Comparison of ENCODE assay signal across 16 mouse cellular contexts in genomic region chr17:78248197-78248596, GRCm38 (mm10). TPM values are rescaled to one million over a fixed set of nuclear protein-coding genes. Genes with fewer than 3 reads are reported as not detected.
DNase-seq lines count a peak whose midpoint lies in the region; ATAC-seq lines count a peak whose summit lies in the region.
"Had no signal": no experiment of that assay in that cellular context is flagged by ENCODE, and none has a peak within 500 bp of the region (broad histone marks: within the 10 kb centered on the region; RNA-seq: fewer than 3 reads in every experiment).

No protein-coding gene starts in this region.

- peak overlapping the region; percentile 66; the same call in 1 of the 2 replicates for H3K27ac ChIP-seq in heart, embryonic 16.5 days (ENCODE audit: low read length)
- 0 out of 2 replicates have a peak overlapping the region, but pooled peaks have one; percentile 0 for H3K27ac ChIP-seq in lung, embryonic 15.5 days
- H3K27ac ChIP-seq: forebrain, embryonic 12.5 days; limb, embryonic 15.5 days; neural tube, embryonic 15.5 days had no signal

- DNase-seq in heart, adult 18-20 months, result no peak
- no peak for DNase-seq in lung, postnatal 10 days
- DNase-seq in induced T-regulatory cell, adult 2 months (ENCODE audit: low read depth), result peak; percentile 45
- peak; percentile 13 for DNase-seq in naive thymus-derived CD4-positive, alpha-beta T cell, adult 2 months (ENCODE audit: low read depth)
- DNase-seq in cerebellum, adult 11 months, result no peak
- no peak for DNase-seq in gastrocnemius, postnatal 25 days
- DNase-seq: cerebellum, adult 2 months; heart, adult 11 months; heart, postnatal 14 days; retina, postnatal 1 day had no signal

- no peaks in the 10 kb centered on the region for H3K9me3 ChIP-seq in heart, embryonic 16.5 days (replicated peaks; ENCODE audit: control insufficient read depth, low read length)
- no peaks in the 10 kb centered on the region for H3K9me3 ChIP-seq in lung, embryonic 15.5 days
- H3K9me3 ChIP-seq: forebrain, embryonic 12.5 days; limb, embryonic 15.5 days; neural tube, embryonic 15.5 days had no signal

- no peak overlapping the region for H3K4me2 ChIP-seq in heart, embryonic 16.5 days (ENCODE audit: low read depth, low read length)
- H3K4me2 ChIP-seq in lung, embryonic 15.5 days, result no peak overlapping the region
- H3K4me2 ChIP-seq: forebrain, embryonic 12.5 days; limb, embryonic 15.5 days; neural tube, embryonic 15.5 days had no signal

- 70% methylated on average over 5 of the region's 5 CpGs for WGBS in heart, embryonic 16.5 days
- WGBS in lung, embryonic 15.5 days, result 71% methylated on average over 5 of the region's 5 CpGs

- peaks cover 15% of the 10 kb centered on the region for H3K4me1 ChIP-seq in heart, embryonic 16.5 days (ENCODE audit: control insufficient read depth, insufficient read depth, low read length)
- peaks cover 35% of the 10 kb centered on the region for H3K4me1 ChIP-seq in lung, embryonic 15.5 days

- H3K27me3 ChIP-seq in heart, embryonic 16.5 days (ENCODE audit: control insufficient read depth, insufficient read depth, low read length), result no peaks in the 10 kb centered on the region
- 0 out of 2 replicates have a peak, but pooled peaks cover 3% of the 10 kb centered on the region for H3K27me3 ChIP-seq in lung, embryonic 15.5 days
- H3K27me3 ChIP-seq: forebrain, embryonic 12.5 days; limb, embryonic 15.5 days; neural tube, embryonic 15.5 days had no signal

- no peak overlapping the region for H3K9ac ChIP-seq in heart, embryonic 16.5 days (ENCODE audit: low read length)
- no peak overlapping the region for H3K9ac ChIP-seq in lung, embryonic 15.5 days
- H3K9ac ChIP-seq: forebrain, embryonic 12.5 days; limb, embryonic 15.5 days; neural tube, embryonic 15.5 days had no signal

- H3K4me3 ChIP-seq in heart, embryonic 16.5 days (ENCODE audit: low read length), result no peak overlapping the region
- no peak overlapping the region for H3K4me3 ChIP-seq in lung, embryonic 15.5 days
- H3K4me3 ChIP-seq: forebrain, embryonic 12.5 days; limb, embryonic 15.5 days; neural tube, embryonic 15.5 days had no signal

- H3K36me3 ChIP-seq in heart, embryonic 16.5 days (ENCODE audit: control insufficient read depth, insufficient read depth), result no peaks in the 10 kb centered on the region
- H3K36me3 ChIP-seq in lung, embryonic 15.5 days, result no peaks in the 10 kb centered on the region
- H3K36me3 ChIP-seq: forebrain, embryonic 12.5 days; limb, embryonic 15.5 days; neural tube, embryonic 15.5 days had no signal

- no peak for ATAC-seq in heart, embryonic 16.5 days (replicated peaks; ENCODE audit: extremely low read depth, insufficient read depth, low FRiP score)
- ATAC-seq in lung, embryonic 15.5 days (ENCODE audit: borderline replicate concordance, extremely low read depth, low FRiP score, low TSS enrichment), result no peak
- ATAC-seq: hindbrain, embryonic 16.5 days had no signal

RNA-seq across cellular contexts. Expression of gene Crim1, which starts 48.1 kb away (rescaled TPM):
- 2.3 and 2.7 TPM in 2 replicates for polyA plus RNA-seq in heart, embryonic 16.5 days (2015; fragmentation: Nextera tagmentation; extraction: Ambion mirVana)
- 10 to 100 TPM; 51.2 to 66.8 TPM for total RNA-seq in heart, adult 18-20 months (2021)
- polyA plus RNA-seq in lung, embryonic 15.5 days (2015; fragmentation: Nextera tagmentation; extraction: Ambion mirVana), result 4.4 and 4.7 TPM in 2 replicates
- total RNA-seq in gastrocnemius, postnatal 25 days (2021), result 10 to 100 TPM; 22.1 to 22.9 TPM

Comparison
In these comparisons a context has a peak if more than half of its experiments do, and no peak if none do; other contexts are left out.
1. DNase-seq: peak in induced T-regulatory cell, adult 2 months (single experiment) and naive thymus-derived CD4-positive, alpha-beta T cell, adult 2 months (single experiment); none in heart, adult 18-20 months (0 of 2), lung, postnatal 10 days (single experiment), cerebellum, adult 11 months (single experiment) and gastrocnemius, postnatal 25 days (single experiment).